Mouse (Mus musculus) CD4-positive naive resting alpha-beta T cell, adult 76 days (primary cell): ENCODE results near the gene Rhox4f. TPM values are rescaled to one million over a fixed set of nuclear protein-coding genes. Genes with fewer than 3 reads are reported as not detected.

Experiments
- total RNA-seq: library from RNA; stranded (reverse); gene quantifications from one replicate; pipeline ENCODE4 v1.2.4, GENCODE M21; 2023

The Rhox4f gene
- not detected for total RNA-seq

DNA sequence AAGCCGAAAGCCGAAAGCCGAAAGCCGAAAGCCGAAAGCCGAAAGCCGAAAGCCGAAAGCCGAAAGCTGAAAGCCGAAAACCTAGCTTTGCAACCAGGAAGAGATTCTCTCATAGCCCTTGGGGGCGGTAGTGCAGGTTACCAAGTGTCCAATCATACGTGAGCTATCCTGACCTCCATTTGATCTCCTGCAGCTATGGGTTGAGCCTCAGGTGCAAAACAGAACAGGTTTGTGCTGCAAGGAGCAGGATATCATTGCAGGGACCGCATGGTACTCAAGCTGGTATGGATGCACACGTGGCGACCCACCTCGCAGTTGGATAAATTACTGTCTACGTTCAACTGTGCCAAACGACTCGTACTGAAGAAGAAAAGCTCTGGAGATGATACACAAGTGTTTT, at the start of gene Rhox4f:
TSS of gene Rhox4f (minus strand) at position 101 of the 400 bp plus-strand sequence.

DNA sequence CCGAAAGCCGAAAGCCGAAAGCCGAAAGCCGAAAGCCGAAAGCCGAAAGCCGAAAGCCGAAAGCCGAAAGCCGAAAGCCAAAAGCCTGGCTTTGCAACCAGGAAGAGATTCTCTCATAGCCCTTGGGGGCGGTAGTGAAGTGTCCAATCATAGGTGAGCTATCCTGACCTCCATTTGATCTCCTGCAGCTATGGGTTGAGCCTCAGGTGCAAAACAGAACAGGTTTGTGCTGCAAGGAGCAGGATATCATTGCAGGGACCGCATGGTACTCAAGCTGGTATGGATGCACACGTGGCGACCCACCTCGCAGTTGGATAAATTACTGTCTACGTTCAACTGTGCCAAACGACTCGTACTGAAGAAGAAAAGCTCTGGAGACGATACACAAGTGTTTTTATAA, 43.7 kb upstream of the Rhox4f start, which contains the start of gene Rhox4g:
TSS of gene Rhox4g (minus strand) at position 101 of the 400 bp plus-strand sequence.

DNA sequence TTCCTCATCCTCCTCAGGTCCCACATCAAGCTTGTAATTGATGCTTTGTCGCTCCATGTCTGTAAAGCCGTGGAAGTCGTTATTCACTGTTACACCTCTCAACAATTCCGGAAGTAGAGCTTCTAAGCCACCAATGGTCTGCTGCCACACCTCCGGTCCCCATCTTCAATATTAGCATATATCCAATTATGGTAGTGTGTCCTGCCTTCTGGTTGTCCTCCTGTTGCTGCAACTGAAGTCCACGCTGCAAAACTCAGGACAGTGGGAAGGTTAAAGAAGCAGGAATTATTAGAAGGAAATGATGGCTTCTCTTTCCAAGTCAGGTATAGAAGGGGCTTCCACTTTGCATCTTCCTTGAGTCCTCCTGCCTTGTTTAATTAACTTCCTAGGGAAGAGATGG, 35.9 kb upstream of the Rhox4f start, which contains the start of gene Rhox2g:
TSS of gene Rhox2g (minus strand) at position 101 of the 400 bp plus-strand sequence.

DNA sequence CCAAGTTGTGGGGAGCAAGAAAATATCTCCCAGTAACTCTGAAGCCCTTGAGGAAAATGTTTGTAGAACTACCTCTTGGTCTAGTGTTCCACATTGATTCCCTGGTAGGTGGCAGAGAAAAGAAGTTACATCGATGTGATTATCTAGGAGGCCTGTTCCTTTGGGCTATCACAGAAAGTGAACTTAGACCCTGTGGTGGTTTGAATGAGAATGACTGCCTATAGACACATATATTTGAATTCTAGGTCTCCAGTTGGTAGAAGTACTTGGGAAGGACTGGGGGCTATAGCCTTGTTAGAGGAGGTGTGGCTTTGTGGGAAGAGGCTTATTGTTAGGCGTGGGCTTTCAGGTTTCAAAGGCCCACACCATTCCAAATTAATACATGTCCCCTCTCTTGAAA, 21.0 kb upstream of the Rhox4f start, which contains the start of gene Rhox3g:
TSS of gene Rhox3g (minus strand) at position 101 of the 400 bp plus-strand sequence.

DNA sequence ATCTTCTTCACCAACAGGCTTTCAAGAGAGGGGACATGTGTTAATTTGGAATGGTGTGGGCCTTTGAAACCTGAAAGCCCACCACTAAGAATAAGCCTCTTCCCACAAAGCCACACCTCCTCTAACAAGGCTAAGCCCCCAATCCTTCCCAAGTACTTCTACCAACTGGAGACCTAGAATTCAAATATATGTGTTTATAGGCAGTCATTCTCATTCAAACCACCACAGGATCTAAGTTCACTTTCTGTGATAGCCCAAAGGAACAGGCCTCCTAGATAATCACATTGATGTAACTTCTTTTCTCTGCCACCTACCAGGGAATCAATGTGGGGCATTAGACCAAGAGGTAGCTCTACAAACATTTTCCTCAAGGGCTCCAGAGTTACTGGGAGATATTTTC, 26.8 kb downstream of the Rhox4f start, which contains the start of gene Rhox3f:
TSS of gene Rhox3f (plus strand) at position 301 of the 400 bp plus-strand sequence.

DNA sequence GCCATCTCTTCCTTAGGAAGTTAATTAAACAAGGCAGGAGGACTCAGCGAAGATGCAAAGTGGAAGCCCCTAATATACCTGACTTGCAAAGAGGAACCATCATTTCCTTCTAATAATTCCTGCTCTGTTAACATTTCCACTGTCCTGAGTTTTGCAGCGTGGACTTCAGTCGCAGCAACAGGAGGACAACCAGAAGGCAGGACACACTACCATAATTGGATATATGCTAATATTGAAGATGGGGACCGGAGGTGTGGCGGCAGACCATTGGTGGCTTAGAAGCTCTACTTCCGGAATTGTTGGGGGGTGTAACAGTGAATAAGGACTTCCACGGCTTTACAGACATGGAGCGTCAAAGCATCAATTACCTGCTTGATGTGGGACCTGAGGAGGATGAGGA, 36.4 kb downstream of the Rhox4f start, which contains the start of gene Rhox2f:
TSS of gene Rhox2f (plus strand) at position 301 of the 400 bp plus-strand sequence.

DNA sequence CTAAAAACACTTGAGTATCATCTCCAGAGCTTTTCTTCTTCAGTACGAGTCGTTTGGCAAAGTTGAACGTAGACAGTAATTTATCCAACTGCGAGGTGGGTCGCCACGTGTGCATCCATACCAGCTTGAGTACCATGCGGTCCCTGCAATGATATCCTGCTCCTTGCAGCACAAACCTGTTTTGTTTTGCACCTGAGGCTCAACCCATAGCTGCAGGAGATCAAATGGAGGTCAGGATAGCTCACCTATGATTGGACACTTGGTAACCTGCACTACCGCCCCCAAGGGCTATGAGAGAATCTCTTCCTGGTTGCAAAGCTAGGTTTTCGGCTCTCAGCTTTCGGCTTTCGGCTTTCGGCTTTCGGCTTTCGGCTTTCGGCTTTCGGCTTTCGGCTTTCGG, 50.4 kb downstream of the Rhox4f start, which contains the start of gene Rhox4e:
TSS of gene Rhox4e (plus strand) at position 301 of the 400 bp plus-strand sequence.

Other genes starting within 250 kb of the Rhox4f start
- not detected for gene Rhox3a2, start 227.7 kb downstream of the Rhox4f start, total RNA-seq
- not detected for gene Rhox4a2, start 216.9 kb downstream of the Rhox4f start, total RNA-seq
- gene Rhox2b, start 195.6 kb downstream of the Rhox4f start, total RNA-seq: not detected
- not detected for gene Rhox4b, start 175.2 kb downstream of the Rhox4f start, total RNA-seq
- not detected for gene Rhox2c, start 154.0 kb downstream of the Rhox4f start, total RNA-seq
- gene Rhox3c, start 149.1 kb downstream of the Rhox4f start, total RNA-seq: not detected
- gene Rhox4c, start 127.4 kb downstream of the Rhox4f start, total RNA-seq: not detected
- gene Rhox2d, start 114.3 kb downstream of the Rhox4f start, total RNA-seq: not detected
- not detected for gene Rhox4d, start 93.3 kb downstream of the Rhox4f start, total RNA-seq
- not detected for gene Rhox2e, start 77.3 kb downstream of the Rhox4f start, total RNA-seq
- gene Rhox3e, start 65.7 kb downstream of the Rhox4f start, total RNA-seq: not detected
- gene Rhox4e, start 50.3 kb downstream of the Rhox4f start, total RNA-seq: not detected
- gene Rhox2f, start 36.3 kb downstream of the Rhox4f start, total RNA-seq: not detected
- gene Rhox3f, start 26.7 kb downstream of the Rhox4f start, total RNA-seq: not detected
- not detected for gene Rhox3g, start 20.9 kb upstream of the Rhox4f start, total RNA-seq
- gene Rhox2g, start 35.8 kb upstream of the Rhox4f start, total RNA-seq: not detected
- not detected for gene Rhox4g, start 43.6 kb upstream of the Rhox4f start, total RNA-seq
- not detected for gene Rhox3h, start 61.1 kb upstream of the Rhox4f start, total RNA-seq
- not detected for gene Rhox2h, start 65.6 kb upstream of the Rhox4f start, total RNA-seq
- not detected for gene Rhox5, start 197.1 kb upstream of the Rhox4f start, total RNA-seq
- not detected for gene Rhox6, start 219.2 kb upstream of the Rhox4f start, total RNA-seq
- gene Rhox7a, start 224.0 kb upstream of the Rhox4f start, total RNA-seq: not detected